Mouse (Mus musculus): Measurements from ENCODE around the gene Tk1.

The Tk1 gene

DNA sequence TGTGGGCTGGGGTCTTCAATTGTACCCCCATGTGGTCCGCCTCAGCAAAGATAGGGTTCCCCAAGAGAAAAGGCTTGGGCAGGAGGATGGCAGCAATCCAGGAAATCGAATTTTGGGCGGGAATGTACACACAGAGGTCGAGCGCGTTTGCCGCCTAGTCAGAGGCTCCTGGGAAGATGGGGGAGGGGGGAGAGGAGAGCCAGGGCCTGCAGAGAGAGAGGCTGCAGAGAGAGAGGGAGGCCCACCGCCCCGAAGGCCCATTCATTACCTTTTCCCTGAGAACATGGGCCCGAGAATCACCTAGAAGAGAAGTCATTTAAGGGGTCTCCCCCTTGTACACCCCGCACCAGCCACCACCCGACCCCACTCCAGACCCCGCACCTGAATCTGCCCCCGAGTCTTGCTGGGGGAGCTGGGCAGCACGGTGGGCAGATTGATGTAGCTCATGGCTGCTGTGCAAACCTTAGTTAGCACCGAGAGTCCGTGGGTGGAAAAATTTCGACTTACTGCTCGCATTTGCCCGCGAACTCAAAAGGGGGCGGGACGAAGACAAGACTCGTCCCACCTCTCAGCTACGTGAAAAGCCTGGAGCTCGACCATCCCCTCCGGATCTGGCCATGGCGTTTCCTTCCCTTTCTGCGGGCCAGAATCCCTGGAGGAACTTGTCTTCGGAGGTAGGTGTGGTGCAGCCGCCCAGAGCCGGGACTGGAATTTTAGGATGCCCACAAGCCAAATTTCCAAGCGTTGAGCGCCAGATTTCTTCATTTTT, at the start of gene Tk1, which contains the start of gene Afmid:
Gene Tk1, minus strand, starts transcription at position 760 of the 769 bp plus-strand sequence.
Gene Afmid, plus strand, starts transcription at position 592 of the 769 bp plus-strand sequence.
- peak; percentile 91 for DNase-seq (ENCODE audit: low read depth, low spot score)

DNA sequence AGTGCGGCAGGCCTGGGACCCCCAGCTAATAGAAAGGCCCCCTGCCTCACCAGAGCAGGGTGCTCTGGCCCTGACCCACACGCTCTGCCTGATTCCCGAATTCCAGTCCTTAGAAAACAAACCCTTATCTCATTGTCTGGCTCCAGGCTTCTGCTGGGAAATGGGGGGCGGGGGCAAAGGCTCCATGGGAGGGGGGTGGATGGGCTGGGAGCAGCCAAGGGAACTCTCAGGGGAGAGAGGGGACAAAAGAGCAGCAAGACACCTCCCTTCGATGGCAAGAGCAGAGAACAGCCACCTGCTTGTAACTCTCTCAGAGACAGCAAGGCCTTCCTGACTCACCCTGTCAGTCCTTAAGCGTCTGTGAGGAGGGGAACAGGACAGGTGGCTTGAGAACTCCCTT, 49.8 kb upstream of the Tk1 start:
- DNase-seq (ENCODE audit: low read depth, low spot score) = no peak

DNA sequence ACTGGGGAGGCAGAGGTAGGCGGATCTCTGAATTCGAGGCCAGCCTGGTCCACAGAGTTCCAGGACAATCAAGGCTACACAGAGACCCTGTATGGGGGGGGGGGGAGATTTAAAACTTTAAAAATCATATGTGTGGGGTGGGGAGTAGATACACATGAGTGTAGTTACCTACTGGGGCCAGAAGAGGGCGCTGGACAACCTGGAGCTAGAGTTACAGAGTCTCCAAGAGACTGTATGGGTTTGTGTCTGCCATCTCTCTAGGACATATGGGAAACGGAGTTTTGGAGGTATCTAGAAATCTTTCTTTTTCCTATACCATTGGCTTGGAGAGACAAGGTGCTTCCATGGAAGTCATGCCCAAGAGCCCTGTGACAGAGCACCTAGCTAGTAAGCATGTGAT, 48.5 kb upstream of the Tk1 start:
- DNase-seq (ENCODE audit: low read depth, low spot score) = no peak

DNA sequence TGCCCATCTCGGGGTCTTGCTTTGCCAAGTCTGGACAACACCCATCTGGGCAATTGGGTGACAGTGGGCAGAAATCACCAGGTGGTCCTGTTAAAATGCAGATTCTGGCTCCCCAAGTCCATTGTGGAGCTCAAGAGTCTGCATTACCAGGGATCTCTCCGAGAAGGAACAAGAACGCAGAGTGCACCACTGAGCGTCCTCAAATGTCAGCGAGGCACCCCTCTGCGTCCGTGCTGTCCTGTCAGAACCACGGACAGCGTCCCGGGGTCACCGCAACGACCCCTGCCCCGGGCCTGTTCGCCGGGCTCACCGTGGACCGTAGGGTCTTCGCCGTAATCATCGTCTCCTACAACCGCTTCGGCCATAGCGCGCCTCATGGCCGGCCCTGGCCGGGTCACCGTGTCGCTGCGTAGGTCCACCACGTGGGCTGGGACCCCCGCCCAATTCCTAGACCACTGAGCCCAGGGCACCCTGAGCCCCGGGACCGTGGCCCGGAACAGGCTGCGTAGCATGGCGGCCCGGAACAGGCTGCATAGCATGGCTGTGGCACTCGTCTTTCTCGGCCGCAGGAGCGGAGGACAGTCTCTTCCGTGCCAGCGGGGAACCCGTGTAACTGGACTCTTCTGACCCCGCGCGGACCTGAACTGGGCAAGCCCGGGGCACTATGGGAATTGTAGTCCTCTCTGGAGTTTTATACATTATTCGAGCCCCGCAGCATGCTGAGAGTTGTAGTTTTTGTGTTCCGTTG, 47.1 kb upstream of the Tk1 start, which contains the start of gene Tha1:
Gene Tha1, minus strand, starts transcription at position 621 of the 748 bp plus-strand sequence.
- DNase-seq (ENCODE audit: low read depth, low spot score) = peak; percentile 84

DNA sequence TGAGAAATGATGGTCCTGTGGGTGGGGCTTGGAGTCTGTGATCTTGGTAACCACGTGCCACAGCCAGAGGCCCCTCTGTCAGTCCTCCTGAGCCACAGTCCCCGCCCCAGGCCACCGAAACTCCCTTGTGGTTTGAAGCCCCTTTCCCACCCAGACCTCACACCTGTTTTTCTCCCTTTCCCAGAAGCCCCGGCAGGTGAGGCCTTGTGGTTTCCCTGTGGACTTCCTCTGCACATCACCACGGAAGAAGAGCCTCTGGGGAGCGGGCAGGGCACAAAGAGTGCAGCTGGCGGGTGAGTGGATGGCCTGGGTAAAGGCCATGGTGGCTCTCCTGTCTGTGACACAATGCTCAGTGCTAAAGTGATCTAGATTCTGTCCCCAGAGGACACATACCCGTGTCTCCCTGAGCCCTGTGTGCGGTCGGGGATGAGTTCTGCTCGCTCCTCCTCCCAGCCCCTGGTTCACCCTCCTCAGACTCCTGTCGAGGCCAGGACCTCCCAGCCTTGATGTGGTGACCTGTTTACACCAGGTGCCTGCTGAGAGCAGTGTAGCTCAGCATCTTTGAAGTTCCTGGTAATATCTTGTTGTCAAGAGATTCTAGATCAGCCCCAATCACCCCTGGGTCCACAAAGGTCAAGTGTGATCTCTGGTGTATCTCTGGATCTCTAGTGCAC, 46.2 kb upstream of the Tk1 start:
- DNase-seq (ENCODE audit: low read depth, low spot score) = no peak

DNA sequence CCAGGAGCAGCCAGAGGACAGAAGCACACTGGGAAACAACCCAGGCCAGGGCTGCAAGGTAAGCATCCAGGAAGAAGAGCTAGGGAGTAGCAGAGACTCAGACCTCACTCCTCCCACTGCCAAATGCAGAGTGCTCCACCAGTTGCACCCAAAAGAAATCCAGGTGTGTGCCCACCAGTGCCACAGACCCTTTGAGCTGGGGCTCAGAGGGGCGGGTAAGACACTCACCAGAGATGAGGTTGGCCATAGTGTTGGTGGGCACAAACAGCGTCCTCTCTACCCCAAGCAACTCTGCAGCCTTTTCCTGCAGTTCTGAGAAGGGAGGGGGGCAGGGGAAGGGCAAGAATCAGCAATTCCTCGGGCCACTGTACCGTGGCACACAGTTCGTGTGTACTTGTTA, 45.5 kb upstream of the Tk1 start:
- DNase-seq (ENCODE audit: low read depth, low spot score) = no peak

DNA sequence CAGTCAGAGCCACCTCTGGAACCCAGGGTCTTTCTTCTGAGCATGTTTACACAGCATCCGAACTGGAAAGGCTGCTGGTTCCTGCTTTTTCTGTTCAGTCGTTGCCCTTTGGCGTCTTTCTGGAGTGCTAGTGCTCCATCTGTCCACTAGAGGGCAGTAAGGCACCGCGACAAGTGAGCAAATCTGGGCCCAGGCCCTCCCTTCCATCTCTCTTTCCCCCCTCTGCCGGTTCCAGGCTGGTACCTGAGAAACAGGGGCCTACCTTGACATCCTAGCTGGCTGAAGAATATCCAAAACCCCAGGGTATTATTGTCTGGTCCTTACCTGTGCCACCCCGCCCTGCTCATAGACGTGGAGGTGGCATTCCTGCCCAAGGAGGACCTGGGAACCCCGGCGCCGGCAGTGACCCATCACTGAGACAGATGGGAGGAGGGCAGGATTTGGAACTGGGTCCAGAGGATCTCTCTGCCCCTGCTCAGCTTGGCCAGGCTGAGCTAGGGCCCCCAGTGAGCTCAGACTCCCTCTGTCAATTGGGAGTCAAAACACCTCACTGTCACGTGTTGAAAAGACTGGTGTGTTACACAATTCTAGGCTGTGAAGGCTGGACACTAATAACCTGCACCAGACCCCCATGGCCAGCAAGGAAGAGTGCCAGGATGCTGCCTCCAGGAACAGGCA, 44.9 kb upstream of the Tk1 start:
- DNase-seq (ENCODE audit: low read depth, low spot score) = peak; percentile 88

DNA sequence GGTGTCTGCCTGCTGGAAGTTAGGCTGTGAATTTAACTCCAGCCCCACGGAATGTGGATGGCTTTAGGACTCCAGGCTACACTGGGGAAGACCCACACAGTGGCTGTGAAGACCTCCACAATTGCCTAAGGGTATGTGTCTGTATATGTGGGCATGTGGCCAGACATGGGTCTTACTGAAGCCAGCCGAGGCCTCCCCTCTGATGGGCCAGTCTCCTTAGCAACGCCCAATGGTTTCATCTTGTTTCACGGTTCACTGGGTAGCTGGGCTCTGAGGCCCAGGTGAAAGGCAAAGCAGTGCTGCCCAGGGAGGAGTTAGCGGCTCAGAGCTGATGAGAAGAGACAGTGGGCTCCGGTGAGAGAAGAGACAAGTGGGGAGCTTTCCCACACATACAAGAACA, 40.1 kb upstream of the Tk1 start:
- no peak for DNase-seq (ENCODE audit: low read depth, low spot score)

DNA sequence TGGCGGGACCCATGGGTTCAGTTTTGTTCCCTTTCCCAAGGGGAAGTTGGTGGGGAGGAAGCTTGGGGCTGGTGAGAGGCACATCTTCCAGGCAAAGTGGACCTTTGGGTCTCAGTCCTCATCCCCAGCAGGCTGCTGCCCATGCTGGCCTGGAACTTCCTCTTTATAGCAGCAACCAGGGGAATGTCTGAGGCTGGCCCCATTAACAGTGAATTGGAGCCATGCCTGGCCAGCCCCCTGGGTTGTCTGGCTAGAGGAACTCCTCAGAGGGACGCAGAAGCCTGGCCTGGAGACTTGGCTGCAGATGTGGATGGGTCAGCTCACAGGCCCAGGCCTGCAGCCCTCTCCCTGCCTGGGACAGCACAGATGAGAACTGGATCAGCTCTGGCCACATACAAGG, 38.9 kb upstream of the Tk1 start:
- DNase-seq (ENCODE audit: low read depth, low spot score) = no peak

DNA sequence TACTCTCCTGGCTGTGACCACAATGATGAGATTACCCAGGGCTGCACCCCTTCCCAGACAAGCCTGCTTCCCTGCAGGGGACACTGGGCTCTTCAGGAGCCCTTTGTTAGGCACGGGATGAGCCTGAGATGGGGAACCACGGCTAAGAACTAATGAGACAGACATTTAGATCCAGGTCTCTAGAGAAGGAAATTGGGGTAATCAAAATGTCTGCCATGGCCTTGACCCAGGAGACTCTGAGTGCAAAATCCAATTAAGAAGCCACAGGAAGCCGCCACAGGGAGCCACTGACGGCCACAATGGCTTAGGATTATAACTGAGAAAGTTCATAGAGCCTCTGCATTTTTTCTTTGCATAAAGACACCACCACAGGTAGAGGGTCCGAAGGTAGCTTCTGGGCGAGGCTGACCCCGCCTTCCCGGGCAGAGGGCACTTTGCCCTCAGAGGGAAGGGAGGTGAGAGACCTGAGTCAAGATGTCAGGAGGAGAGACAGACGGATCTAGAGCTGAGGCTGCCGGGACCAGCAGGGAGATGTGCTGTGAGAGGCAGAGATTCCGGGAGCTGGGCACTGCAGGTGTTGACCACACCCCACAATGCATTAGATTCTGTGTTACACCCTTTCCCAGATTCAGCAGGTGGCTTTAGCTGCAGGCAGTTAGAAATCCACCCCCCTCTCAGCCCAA, 37.4 kb upstream of the Tk1 start:
- DNase-seq (ENCODE audit: low read depth, low spot score) = no peak

DNA sequence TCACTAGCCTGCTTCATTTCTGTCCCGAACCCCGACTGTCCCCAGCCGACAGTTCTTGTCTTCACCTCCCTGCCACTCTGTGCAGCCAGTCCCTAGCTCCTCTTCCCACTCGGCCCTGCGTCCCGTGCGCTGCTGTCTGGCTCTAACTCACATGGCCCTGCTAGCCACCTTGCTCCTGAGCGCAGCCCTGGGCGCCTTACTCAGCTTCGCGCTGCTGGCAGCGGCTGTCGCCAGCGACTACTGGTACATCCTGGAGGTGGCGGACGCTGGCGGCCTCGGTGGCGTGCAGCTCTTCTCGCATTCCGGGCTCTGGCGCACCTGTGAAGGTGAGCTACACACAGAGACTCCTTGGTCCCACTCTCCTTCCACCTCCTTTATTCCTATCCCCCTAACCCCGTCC, 34.7 kb upstream of the Tk1 start, which contains the start of gene Tmem235:
Gene Tmem235, plus strand, starts transcription at position 152 of the 400 bp plus-strand sequence.
- DNase-seq (ENCODE audit: low read depth, low spot score) = no peak

DNA sequence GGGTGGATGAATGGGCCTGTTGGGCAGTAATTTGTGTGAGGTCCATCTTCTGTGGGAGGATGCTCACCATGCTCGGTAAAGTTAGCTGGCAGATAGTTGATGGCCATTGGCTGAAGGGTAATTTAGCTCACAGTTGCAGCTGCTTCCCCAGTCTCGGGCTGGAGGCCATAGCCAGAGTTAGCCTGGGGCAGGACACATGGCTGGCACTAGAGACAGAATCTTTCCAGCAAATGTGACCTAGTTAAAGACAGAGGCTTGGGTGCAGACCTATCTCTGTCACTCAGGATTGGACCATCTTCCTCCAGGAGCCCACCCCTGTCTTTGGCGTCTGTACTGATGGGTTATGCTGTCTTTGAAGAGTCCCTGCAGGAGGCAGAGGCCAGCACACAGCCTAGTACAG, 32.5 kb upstream of the Tk1 start:
- no peak for DNase-seq (ENCODE audit: low read depth, low spot score)

DNA sequence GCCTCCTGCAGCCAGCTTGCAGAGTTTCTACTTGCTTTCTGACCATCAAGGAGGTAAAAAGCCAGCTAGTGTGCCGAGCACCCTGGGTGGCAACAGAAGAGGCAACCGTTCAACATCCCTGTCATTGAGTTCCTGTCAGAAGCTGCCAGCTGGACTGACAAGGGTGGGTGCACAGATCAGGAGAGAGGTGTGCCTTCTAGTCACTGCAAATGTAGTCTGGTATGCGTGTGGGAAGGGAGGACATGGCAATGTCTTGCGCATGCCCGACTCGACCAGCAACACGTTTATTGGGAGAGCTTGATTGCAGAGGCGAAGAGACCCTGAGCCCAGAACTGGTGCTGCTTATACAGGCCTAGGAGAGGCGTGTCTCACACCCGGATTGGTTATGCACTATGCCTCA, 31.6 kb upstream of the Tk1 start:
- DNase-seq (ENCODE audit: low read depth, low spot score) = no peak

DNA sequence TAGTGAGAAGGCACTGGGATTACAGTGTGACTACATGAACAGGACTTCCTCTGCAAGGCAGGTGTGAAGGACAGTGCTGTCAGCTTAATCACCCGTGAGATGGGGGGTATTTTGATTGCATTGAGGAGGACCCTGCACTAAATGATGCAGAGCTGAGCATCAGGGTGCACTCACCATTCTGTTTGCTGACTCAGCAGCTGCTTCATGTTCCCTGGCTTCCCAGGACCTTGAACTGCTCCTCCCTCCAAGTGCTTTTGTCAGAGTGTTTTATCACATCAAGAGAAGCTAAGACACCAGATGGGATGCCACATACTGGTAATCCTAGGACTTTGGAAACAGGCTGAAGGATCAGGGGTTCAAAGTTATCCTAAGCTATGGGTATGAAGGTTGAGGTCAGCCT, 30.1 kb upstream of the Tk1 start:
- no peak for DNase-seq (ENCODE audit: low read depth, low spot score)

DNA sequence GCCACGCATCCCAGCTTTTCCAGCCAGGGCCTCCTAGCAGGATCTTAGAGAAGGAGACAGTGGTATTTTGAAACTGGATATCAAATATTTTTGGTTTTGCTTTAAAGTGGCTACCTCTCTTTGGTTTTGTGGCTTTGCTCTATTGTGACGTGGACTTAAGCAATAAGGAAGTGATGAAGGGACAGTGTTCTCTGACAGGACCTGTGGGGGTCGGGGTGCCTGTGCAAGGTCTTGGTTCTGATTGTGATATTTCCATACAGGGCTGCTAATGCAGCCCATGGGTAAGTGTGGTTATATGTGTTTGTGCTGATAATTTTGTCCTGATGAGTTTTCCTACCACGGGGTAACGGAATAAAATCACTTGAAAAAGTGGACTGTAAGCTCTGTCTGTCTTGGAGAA, 29.5 kb upstream of the Tk1 start:
- no peak for DNase-seq (ENCODE audit: low read depth, low spot score)

DNA sequence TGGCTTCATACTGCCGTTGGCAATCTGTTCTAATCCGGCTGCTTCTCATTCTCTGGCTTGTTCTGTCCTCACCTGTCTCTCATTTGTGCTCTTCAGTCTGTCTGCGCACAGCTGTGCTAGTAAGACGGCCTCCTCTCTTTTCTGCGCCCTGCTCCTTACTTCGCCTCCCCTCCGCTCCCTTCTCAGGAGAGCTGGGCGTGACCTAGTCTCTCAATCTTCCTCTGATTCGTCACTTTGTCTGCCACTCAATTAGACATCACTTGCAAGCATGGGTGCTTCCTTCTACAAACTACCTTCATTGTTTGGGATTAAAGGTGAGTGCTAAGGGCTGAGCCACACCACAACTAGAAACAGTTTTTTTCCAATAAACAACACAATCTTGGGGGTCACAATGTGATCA, 28.3 kb upstream of the Tk1 start:
- DNase-seq (ENCODE audit: low read depth, low spot score) = no peak

DNA sequence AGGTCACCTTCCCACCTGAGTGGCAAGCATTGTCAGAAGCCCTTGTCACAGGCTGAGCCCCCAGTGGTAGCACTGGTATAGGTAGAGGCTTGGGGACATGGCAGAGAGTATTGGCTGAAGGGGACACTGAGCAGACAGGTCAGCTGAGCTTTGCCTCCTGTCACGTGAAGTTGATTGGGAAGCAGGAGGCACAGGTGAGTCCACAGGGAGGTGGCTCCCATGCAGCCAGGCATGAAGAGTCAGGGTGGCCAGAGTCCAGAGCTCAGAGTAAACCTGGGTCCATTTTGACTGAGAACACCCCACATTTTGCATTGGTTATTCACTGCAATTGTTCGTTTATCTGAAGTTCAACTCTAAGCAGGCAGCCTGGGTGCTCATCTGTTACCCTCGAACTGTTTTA, 27.0 kb upstream of the Tk1 start:
- no peak for DNase-seq (ENCODE audit: low read depth, low spot score)

DNA sequence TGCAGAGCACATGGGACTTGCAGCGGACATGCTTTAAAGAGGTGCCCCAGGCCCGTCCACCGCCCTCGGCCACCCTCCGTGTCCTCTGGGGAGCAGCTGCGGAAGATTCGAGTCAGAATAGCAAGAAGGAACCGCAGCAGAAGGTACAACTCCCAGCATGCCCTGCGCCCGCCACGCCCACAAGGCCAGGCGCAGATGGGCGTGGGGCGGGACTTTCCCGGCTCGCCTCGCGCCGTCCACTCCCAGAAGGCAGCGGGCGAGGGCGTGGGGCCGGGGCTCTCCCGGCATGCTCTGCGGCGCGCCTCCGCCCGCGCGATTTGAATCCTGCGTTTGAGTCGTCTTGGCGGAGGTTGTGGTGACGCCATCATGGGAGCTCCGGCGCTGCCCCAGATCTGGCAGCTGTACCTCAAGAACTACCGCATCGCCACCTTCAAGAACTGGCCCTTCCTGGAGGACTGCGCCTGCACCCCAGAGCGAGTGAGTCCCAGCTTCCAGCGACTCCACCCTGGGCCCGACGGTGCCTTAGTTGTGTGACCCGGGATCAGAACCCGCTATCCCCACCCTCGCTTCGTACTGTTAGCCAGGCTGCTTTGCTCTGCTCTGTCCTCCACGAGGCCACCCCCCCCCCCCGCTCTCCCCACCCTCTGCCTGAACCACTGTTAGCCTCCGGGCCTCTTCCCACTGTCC, 23.2 kb upstream of the Tk1 start, which contains the start of gene Birc5:
Gene Birc5, plus strand, starts transcription at position 267 of the 687 bp plus-strand sequence.
- peak; percentile 97 for DNase-seq (ENCODE audit: low read depth, low spot score)

DNA sequence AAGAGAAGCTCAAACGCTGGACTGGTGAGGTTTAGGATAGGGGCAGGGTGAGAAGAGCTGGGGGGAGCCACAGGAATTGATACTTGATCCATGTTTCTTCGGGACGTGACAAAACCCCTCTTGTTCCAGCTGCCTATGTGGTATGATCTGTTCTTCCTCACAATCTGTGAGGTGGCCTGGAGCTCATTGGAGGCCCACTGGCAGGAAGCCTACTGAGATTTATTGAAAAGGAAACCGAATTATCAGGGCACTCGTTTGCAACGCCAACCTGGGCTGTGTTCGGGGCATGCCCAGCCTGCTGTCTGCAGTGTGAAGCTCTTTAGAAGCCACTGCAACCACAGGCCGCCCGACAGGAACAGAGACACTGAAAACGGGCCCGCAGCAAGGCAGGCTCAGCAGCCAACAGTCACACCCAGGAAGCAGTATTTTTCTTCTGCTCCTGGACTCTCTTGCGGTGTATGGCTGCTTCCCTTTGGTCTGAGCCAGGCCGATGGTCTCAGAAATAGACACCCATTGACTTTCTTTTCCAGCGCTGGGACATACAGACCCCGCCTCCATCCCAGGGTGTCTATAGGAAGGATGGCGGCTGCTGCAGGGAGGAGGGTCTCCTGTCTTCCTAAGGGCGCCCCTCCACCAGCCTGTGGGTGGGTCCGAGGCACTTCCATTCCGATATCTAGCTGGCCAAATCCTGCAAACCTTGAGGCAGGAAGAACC, 22.5 kb upstream of the Tk1 start:
- DNase-seq (ENCODE audit: low read depth, low spot score) = no peak
